Mouse (Mus musculus): ENCODE measurements around the gene Dcbld2.
A peak's percentile ranks its signal among the peaks of the same experiment; 100 is the strongest.
"Not testable (repeated sequence)": the region's sequence is repeated elsewhere in the genome, so short reads cannot be mapped to it uniquely, and the experiment has no call there.

Gene Dcbld2

DNA sequence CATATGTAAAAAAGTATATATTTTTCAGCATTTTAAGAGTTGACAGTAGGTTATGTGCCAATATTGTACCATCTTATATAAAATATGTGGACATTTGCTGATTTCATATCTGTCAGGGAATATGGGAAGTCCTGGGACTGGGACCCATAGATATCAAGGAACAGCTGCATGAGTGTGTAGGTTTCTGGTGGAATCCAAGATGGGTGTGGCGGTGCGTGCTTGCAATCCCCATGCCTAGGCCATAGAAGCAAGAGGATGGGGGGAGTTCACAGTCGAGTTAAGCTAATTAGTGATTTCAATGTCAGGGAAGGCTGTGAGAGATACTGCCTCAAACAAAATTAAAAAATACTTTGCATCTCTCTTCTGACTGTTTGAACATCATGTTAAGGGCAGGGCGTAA lies 40.8 kb downstream of the Dcbld2 start:
- DNase-seq (ENCODE audit: extremely low read depth, low read depth): no peak

GRCm38 (mm10) chr16:58450648-58451047 lies 42.4 kb downstream of the Dcbld2 start:
- DNase-seq (ENCODE audit: extremely low read depth, low read depth): no peak

DNA sequence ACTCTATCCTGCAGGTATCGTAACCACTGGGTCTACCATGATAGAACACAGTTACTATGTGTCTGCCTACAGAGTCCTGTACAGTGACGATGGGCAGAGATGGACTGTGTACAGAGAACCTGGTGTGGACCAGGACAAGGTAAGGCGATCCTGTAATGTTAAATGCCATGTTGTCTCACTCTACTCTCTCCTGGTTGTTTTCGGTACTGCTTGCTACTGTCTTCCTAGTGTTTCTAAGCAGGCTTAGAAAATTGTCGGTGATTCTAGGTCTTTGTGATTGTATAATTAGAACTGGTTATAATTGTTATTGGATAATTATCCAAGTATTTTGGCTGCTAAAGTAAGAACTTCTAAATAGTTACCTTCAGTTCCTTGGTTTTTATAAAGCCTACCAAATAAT lies 43.4 kb downstream of the Dcbld2 start:
- DNase-seq (ENCODE audit: extremely low read depth, low read depth): no peak

DNA sequence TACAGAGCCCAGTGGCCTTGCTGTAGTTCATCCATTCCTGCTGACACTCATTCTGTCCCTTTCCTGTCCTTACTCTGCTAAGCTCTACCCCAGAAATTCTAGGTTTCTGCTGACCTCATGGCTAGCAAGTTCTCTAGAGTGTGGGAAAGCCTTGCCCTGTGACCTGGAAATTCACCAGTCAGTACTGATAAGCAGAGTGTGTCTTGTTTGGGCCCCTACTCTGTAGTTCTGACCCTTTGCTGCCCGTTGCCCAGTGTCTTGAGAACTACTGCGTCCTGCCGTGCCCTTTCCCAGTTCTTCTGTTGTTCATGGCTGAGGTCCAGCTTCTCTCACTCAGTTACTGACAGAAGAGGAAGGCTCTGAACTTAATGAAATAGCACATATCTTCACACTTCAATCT lies 44.9 kb downstream of the Dcbld2 start:
- no peak for DNase-seq (ENCODE audit: extremely low read depth, low read depth)

DNA sequence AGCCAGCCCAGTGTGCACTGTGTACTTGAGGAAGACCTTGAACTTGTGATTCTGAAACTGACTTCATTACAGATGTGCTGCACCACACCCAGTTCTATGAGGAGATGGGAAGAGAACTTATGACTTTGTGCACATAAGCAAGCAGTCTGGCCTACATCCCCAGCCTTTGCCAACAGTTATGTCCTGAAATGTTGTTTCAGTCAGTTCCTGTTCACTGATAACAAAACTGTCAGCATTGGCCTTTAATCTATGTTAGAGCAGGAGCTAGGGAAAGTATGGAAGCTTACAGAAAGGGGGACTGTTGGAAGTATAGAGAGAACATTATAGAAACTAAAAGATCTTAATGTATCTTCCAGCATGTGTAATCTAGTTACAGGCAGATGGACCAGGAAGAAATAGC lies 45.6 kb downstream of the Dcbld2 start:
- DNase-seq (ENCODE audit: extremely low read depth, low read depth): no peak

- peak; percentile 62 for DNase-seq (ENCODE audit: extremely low read depth, low read depth)
These were observed 46.4 kb downstream of the Dcbld2 start for GRCm38 (mm10) chr16:58454617-58455016.

- DNase-seq (ENCODE audit: extremely low read depth, low read depth): no peak
These were observed 46.9 kb downstream of the Dcbld2 start for GRCm38 (mm10) chr16:58455118-58455517.

GRCm38 (mm10) chr16:58456445-58456844 lies 48.2 kb downstream of the Dcbld2 start:
- DNase-seq (ENCODE audit: extremely low read depth, low read depth): no peak

GRCm38 (mm10) chr16:58456991-58457390 lies 48.7 kb downstream of the Dcbld2 start:
- peak; percentile 23 for DNase-seq (ENCODE audit: extremely low read depth, low read depth)

DNA sequence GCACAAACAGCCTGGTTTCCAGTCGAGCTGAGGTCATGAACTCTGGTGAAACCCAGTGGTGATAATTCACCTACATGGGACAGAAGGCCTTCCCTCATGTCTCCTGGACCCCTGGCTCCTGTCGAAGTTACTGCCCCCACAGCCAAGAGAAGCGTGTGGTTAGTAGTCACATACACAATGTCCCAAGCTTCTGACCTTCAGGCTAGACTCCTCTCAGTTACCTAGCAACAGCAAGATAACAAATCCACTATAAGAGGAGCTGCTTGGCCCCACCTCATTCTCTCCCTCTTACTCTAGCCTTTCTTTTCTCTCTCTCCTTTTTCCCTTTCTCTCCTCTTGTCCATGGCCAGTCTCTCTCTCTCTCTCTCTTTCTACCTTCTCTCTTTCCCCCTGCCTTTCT lies 51.7 kb downstream of the Dcbld2 start:
- not testable (repeated sequence) for DNase-seq (ENCODE audit: extremely low read depth, low read depth)

DNA sequence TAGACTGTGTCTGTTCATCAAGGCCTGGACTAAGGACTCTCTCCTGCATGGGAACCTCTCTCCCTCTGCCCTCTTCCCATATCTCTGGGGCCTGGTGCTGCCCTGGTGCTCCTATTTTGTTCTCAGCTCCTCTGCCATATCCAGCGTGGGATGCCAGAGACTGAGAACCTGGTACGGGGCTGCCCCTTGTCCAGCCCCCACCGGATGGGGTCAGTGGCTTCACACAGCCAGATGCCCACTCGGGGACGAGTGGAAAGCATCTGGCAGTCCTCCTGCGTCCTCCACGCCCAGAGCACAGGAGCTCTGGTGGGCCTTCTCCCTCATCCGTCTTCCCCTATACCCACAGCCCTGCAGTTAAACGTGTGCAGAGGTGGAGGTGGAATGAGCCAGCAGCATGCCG lies 52.1 kb downstream of the Dcbld2 start:
- no peak for DNase-seq (ENCODE audit: extremely low read depth, low read depth)

GRCm38 (mm10) chr16:58461856-58462518 lies 53.7 kb downstream of the Dcbld2 start:
- no peak for DNase-seq (ENCODE audit: extremely low read depth, low read depth)

DNA sequence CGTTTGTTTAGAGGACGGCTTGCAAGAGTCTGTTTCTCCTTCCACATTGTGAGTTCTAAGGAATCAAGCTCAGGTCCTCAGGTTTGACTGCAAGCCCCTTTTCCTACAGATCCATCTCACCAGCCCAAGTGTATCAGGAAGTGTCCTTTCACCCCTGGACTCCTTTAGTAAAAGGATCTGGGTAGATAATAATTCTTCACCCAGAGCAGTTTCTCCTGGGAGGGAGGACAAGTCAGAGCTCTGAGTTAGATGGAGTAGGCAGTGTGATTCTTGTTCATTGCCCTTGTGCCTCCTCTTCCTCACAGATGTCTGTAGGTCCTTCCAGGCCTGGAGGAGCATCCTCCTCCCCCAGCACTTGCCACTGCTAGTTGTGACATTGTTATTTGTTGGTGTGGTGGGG lies 54.3 kb downstream of the Dcbld2 start:
- no peak for DNase-seq (ENCODE audit: extremely low read depth, low read depth)

GRCm38 (mm10) chr16:58464051-58464450 lies 55.8 kb downstream of the Dcbld2 start:
- no peak for DNase-seq (ENCODE audit: extremely low read depth, low read depth)

GRCm38 (mm10) chr16:58465412-58465811 lies 57.2 kb downstream of the Dcbld2 start:
- DNase-seq (ENCODE audit: extremely low read depth, low read depth): no peak

DNA sequence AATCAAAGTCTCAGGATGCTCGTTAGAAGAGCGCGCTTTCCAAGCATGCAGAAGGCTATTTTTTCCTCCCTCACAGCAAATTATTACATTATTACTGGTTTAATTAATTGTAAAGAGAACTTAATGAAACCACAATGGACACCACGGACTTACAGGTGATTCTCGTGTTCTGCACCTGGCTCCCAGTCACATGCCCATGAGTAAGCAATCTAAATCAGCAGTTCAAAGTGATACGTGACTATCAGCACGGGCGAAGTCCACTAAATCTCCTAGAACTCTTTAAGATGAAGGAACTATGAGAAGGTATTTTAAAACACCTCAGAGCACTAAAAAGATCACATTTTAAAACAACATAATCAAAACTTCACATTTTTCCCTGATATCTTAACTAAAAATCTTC lies 61.8 kb downstream of the Dcbld2 start:
- no peak for DNase-seq (ENCODE audit: extremely low read depth, low read depth)

- DNase-seq (ENCODE audit: extremely low read depth, low read depth): no peak
These were observed 62.6 kb downstream of the Dcbld2 start for GRCm38 (mm10) chr16:58470841-58471240.

DNA sequence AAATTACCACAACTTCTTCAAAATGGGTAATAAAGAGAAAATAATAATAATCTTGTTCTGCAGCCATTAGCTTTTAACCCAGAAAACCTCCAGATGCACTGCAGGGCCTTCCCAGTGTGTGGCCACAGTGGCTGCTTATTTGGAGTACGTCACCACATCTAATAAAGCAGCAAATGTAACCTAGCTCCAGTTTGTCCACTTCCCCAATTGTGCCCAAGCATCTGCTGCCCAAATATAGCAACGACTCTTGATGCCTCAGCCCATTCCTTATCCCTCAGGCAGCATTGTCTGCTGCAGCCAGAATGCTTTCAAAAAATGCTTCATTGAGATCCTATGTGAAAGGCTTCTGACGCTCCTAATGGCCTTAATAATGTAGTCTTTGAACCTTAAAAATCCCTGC lies 66.6 kb downstream of the Dcbld2 start:
- no peak for DNase-seq (ENCODE audit: extremely low read depth, low read depth)

- no peak for DNase-seq (ENCODE audit: extremely low read depth, low read depth)
These were observed 67.4 kb downstream of the Dcbld2 start for GRCm38 (mm10) chr16:58475544-58476154.

- no peak for DNase-seq (ENCODE audit: extremely low read depth, low read depth)
These were observed 68.1 kb downstream of the Dcbld2 start for GRCm38 (mm10) chr16:58476363-58476762.

GRCm38 (mm10) chr16:58479898-58480448 lies 71.7 kb downstream of the Dcbld2 start:
- no peak for DNase-seq (ENCODE audit: extremely low read depth, low read depth)

DNA sequence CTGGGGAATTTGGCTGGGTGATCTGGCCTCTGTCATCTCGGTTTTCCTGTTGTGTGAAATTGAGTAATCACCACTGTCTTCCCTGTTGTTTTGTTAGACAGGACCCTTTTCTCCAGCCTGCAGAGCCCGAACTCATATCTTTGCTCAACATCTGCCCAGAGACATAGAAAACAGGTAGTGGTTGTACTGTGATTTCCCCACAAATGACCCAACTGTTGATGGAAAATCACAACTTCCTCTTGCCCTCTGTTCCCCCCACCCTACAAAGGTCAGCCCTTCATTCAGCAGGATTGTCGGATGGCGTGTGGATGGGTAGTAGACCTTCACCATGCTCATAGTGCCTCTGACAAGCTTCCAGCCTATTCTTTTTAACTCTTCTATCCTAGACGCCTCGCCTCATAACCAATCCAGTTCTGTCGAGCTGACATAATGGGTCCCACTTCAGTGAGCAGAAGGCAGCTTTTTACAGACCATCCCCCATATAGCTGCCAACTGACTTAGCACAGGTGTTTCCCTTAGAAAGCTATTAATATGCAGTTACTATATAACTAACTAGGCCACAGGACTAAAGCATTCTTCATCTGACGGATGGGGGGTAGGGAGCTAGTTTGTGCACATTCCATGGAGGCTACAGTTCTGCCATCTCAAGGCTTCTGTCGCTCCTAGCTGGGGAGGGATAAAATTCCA lies 73.1 kb downstream of the Dcbld2 start:
- DNase-seq (ENCODE audit: extremely low read depth, low read depth): no peak

DNA sequence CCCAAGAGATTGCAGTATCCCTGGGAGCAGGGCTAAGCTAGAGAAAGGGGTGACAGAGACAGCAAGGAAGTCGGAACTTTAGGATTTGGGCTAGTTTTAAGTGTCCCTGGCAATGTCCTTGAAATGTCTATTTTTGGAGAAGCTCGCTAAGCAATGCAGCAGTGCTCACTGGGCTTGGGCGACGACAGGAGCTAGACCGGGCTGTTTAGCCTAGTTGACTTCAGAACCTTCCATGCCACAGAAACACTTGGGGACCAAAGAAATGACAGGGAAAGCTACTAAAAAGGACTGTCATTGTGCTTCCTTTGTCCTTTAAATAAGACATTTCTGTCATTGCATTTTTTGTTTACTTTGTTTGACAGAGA lies 73.6 kb downstream of the Dcbld2 start:
- no peak for DNase-seq (ENCODE audit: extremely low read depth, low read depth)
